Mouse (Mus musculus) olfactory bulb, adult 2 months (tissue): ENCODE results near the gene Gm4305. TPM values are rescaled to one million over a fixed set of nuclear protein-coding genes. Genes with fewer than 3 reads are reported as not detected.
"Not testable (repeated sequence)": the region's sequence is repeated elsewhere in the genome, so short reads cannot be mapped to it uniquely, and the experiment has no call there.

ENCODE experiments used
- H3K27ac ChIP-seq: fragments of 200-500 bp; 2 replicates; pipeline ENCODE4 v1.5.1; 2012; ENCODE audit warnings: low read depth, low read length; ENCODE audit not compliant: insufficient read depth
- H3K4me1 ChIP-seq: fragments of 200-500 bp; 2 replicates; pipeline ENCODE4 v1.6.1; 2012; ENCODE audit warnings: low read length; ENCODE audit not compliant: control insufficient read depth, insufficient read depth
- H3K4me3 ChIP-seq: fragments of 200-500 bp; 2 replicates; pipeline ENCODE4 v1.5.1; 2012; ENCODE audit warnings: mild to moderate bottlenecking, low read depth, low read length, moderate library complexity; ENCODE audit not compliant: insufficient read depth
- WGBS: fragments of 180-500 bp; shearing (Covaris S2); methylation state at CpG from one replicate; pipeline ENCODE4 v1.1.7; 2018; 5-methylcytosine and 5-hydroxymethylcytosine counted together
- polyA plus RNA-seq: library from polyadenylated mRNA; stranded (reverse); fragments of >200 nt; gene quantifications from 2 replicates; pipeline ENCODE4 v1.2.4, GENCODE M21; 2012; ENCODE audit warnings: low replicate concordance; ENCODE audit not compliant: missing spikeins, insufficient read depth, insufficient read length

The Gm4305 gene
- polyA plus RNA-seq, result not detected in 2 replicates

- WGBS, result no CpG with 5 or more reads among the region's 3 CpGs
These were observed at the start of gene Gm4305 for GRCm38 (mm10) chr10:100350793-100351192. Gm4305 (plus strand) TSS chr10:100351093.

GRCm38 (mm10) chr10:100335376-100335775 is 15.5 kb upstream of the Gm4305 start, which contains the start of gene Gm4301:
Gm4301 (plus strand) TSS chr10:100335676.
- no CpG with 5 or more reads among the region's 2 CpGs for WGBS
- H3K4me3 ChIP-seq, H3K27ac ChIP-seq, H3K4me1 ChIP-seq: not testable (repeated sequence)

More at GRCm38 (mm10) chr10:100350793-100351192, at the start of gene Gm4305:
- H3K27ac ChIP-seq, H3K4me1 ChIP-seq, H3K4me3 ChIP-seq: not testable (repeated sequence)

DNA sequence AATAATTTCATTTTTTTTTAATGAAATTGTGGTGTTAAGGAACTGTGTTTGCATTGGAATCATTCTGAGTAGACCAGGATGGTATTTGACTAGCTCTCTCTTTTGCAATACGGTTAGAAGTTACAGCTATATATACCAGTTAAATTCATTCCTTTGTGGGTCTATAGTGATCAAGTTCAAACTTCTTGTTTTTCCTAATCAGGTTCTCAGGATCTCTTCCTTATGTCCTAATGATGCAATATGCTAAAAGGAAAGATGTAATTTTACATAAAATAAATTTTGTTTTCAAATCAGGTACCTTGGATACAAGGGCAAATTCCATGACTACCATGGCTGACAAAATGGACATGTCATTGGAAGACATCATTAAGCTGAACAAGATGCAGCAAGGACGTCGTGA is 10.4 kb upstream of the Gm4305 start, which contains the start of gene Gm4302:
Gene Gm4302, plus strand, starts transcription at position 301 of the 400 bp plus-strand sequence.
- WGBS, result no CpG with 5 or more reads among the region's 3 CpGs

DNA sequence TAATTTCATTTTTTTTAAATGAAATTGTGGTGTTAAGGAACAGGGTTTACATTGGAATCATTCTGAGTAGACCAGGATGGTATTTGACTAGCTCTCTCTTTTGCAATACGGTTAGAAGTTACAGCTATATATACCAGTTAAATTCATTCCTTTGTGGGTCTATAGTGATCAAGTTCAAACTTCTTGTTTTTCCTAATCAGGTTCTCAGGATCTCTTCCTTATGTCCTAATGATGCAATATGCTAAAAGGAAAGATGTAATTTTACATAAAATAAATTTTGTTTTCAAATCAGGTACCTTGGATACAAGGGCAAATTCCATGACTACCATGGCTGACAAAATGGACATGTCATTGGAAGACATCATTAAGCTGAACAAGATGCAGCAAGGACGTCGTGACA is 5.2 kb upstream of the Gm4305 start, which contains the start of gene Gm4303:
Gene Gm4303, plus strand, starts transcription at position 301 of the 400 bp plus-strand sequence.
- H3K4me1 ChIP-seq, H3K27ac ChIP-seq, H3K4me3 ChIP-seq: not testable (repeated sequence)
- WGBS, result no CpG with 5 or more reads among the region's 3 CpGs

More for the DNA sequence above, 10.4 kb upstream of the Gm4305 start, which contains the start of gene Gm4302:
- not testable (repeated sequence) for H3K4me3 ChIP-seq, H3K4me1 ChIP-seq, H3K27ac ChIP-seq

DNA sequence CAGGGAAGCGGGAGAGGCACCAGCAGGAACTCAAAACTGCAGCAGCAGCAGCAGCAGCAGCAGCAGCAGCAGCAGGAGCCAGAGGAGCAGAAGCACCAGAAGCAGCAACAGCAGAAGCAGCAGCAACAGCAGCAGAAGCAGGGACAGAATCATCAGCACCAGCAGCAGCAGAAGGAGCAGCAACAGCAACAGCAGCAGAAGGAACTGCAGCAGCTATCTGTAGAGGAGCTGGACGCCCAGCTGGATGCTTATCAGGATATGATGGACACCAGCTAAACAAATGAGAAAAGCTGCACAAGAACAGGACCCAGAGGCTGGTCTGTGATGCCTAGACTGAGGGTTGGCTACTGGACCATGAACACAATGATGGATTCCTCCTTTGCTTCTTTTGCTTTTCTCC is 5.9 kb downstream of the Gm4305 start:
- H3K4me1 ChIP-seq, H3K27ac ChIP-seq, H3K4me3 ChIP-seq: not testable (repeated sequence)
- WGBS, result 85% methylated on average over 2 of the region's 2 CpGs

DNA sequence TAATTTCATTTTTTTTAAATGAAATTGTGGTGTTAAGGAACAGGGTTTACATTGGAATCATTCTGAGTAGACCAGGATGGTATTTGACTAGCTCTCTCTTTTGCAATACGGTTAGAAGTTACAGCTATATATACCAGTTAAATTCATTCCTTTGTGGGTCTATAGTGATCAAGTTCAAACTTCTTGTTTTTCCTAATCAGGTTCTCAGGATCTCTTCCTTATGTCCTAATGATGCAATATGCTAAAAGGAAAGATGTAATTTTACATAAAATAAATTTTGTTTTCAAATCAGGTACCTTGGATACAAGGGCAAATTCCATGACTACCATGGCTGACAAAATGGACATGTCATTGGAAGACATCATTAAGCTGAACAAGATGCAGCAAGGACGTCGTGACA is 10.1 kb downstream of the Gm4305 start, which contains the start of gene Gm4307:
Gene Gm4307, plus strand, starts transcription at position 301 of the 400 bp plus-strand sequence.
- H3K4me3 ChIP-seq, H3K4me1 ChIP-seq, H3K27ac ChIP-seq: not testable (repeated sequence)
- no CpG with 5 or more reads among the region's 3 CpGs for WGBS

DNA sequence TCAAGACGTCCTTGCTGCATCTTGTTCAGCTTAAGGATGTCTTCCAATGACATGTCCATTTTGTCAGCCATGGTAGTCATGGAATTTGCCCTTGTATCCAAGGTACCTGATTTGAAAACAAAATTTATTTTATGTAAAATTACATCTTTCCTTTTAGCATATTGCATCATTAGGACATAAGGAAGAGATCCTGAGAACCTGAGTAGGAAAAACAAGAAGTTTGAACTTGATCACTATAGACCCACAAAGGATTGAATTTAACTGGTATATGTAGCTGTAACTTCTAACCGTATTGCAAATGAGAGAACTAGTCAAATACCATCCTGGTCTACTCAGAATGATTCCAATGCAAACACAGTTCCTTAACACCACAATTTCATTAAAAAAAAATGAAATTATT is 31.6 kb downstream of the Gm4305 start, which contains the start of gene Gm4312:
Gene Gm4312, minus strand, starts transcription at position 101 of the 400 bp plus-strand sequence.
- not testable (repeated sequence) for H3K27ac ChIP-seq, H3K4me3 ChIP-seq, H3K4me1 ChIP-seq
- no CpG with 5 or more reads among the region's 2 CpGs for WGBS

Other genes starting within 250 kb of the Gm4305 start
- gene Gm4301, start 15.4 kb upstream of the Gm4305 start, polyA plus RNA-seq, result not detected in 2 replicates
- not detected in 2 replicates for gene Gm4302, start 10.3 kb upstream of the Gm4305 start, polyA plus RNA-seq
- gene Gm4303, start 5.1 kb upstream of the Gm4305 start, polyA plus RNA-seq, result not detected in 2 replicates
- not detected in 2 replicates for gene Gm4307, start 10.2 kb downstream of the Gm4305 start, polyA plus RNA-seq
- gene Gm4312, start 31.5 kb downstream of the Gm4305 start, polyA plus RNA-seq, result not detected in 2 replicates
- not detected in 2 replicates for gene Tmtc3, start 136.3 kb downstream of the Gm4305 start, polyA plus RNA-seq
- gene Cep290, start 136.5 kb downstream of the Gm4305 start, polyA plus RNA-seq, result not detected in 2 replicates
- gene 4930430F08Rik, start 239.3 kb downstream of the Gm4305 start, polyA plus RNA-seq, result not detected in 2 replicates
- gene 1700017N19Rik, start 239.4 kb downstream of the Gm4305 start, polyA plus RNA-seq, result not detected in 2 replicates